Mouse (Mus musculus): ENCODE results near the gene St7.

DNA sequence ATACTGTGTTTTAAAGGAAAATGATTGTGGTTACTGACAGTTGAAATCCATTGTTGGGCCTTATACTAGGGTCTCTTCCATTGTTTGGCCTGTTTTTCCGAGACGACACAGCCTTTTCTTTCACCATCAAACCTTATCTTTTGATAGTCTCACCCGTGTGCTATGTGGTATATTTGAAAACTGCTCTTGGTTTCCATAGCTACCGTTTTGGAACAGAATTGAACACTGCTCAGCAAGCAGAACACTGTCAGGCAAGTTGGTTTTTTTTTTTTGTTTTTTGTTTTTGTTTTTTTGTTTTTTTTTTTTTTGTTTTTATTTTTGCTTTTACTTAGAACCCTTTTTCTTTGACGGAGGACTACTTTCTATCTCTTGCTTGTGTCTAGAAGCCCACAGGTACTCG, 58.2 kb downstream of the St7 start:
- TF ChIP-seq CTCF (IDR thresholded peaks at IDR 0.05) (no peak), EP300 (IDR thresholded peaks at IDR 0.05) (no peak)

All from lung, postnatal 0 days (tissue).